Mouse (Mus musculus) liver, embryonic 12.5 days (tissue): ENCODE data around the gene Slc27a4. TPM values are rescaled to one million over a fixed set of nuclear protein-coding genes. Genes with fewer than 3 reads are reported as not detected.

ENCODE experiments used
- microRNA-seq: library from miRNA; unstranded; fragments of <30 nt; microRNA quantifications from one replicate; pipeline ENCODE4, GENCODE M21; 2017
- polyA plus RNA-seq: library from polyadenylated mRNA; unstranded; fragments of >200 nt; fragmentation: Nextera tagmentation; extraction: Ambion mirVana; gene quantifications from 2 replicates; pipeline ENCODE4 v1.2.1, GENCODE M21; 2016

Gene Slc27a4
- polyA plus RNA-seq, 1 experiment from 2014 or later, result 4.3 TPM

Small RNA genes lying within 50 kb of the gene (microRNA-seq; reads per million reads assigned to microRNA genes)
- gene Mir219a-2, result not detected
- gene Mir219b, result not detected

Other genes starting within 250 kb of the Slc27a4 start
- gene Rapgef1, start 182.9 kb upstream of the Slc27a4 start, polyA plus RNA-seq, result 10.1 and 10.8 TPM in 2 replicates
- gene Gm13420, start 50.9 kb upstream of the Slc27a4 start, polyA plus RNA-seq, result 0.28 and 0.41 TPM in 2 replicates
- gene Gm13547, start 43.3 kb upstream of the Slc27a4 start, polyA plus RNA-seq, result not detected in 2 replicates
- 21.5 and 21.8 TPM in 2 replicates for gene Coq4, start 15.1 kb upstream of the Slc27a4 start, polyA plus RNA-seq
- 23.7 and 27.6 TPM in 2 replicates for gene Trub2, start 14.1 kb upstream of the Slc27a4 start, polyA plus RNA-seq
- gene Urm1, start 17.4 kb downstream of the Slc27a4 start, polyA plus RNA-seq, result 11.4 and 11.7 TPM in 2 replicates
- 47.2 and 49.9 TPM in 2 replicates for gene Cercam, start 66.5 kb downstream of the Slc27a4 start, polyA plus RNA-seq
- 69.8 and 72.1 TPM in 2 replicates for gene Odf2, start 86.6 kb downstream of the Slc27a4 start, polyA plus RNA-seq
- 38.8 and 43.1 TPM in 2 replicates for gene Gle1, start 132.8 kb downstream of the Slc27a4 start, polyA plus RNA-seq
- gene Sptan1, start 162.9 kb downstream of the Slc27a4 start, polyA plus RNA-seq, result 18.8 and 19.0 TPM in 2 replicates
- gene Wdr34, start 246.2 kb downstream of the Slc27a4 start, polyA plus RNA-seq, result 13.2 and 15.4 TPM in 2 replicates